Mouse (Mus musculus) liver, postnatal 0 days (tissue): ENCODE results near the gene Mpeg1. TPM values are rescaled to one million over a fixed set of nuclear protein-coding genes. Genes with fewer than 3 reads are reported as not detected.

ENCODE experiments used
- ATAC-seq: fragments of 200-750 bp; cut with Nextera tagmentation; 2 replicates; pipeline ENCODE4 v1.8.0; 2017; ENCODE audit warnings: mild to moderate bottlenecking, moderate library complexity
- DNase-seq: peaks from one replicate; pipeline ENCODE4 v3.0.0-alpha.2; 2016
- H3K27ac ChIP-seq: fragments of 300-500 bp; sonication (generic); 2 replicates; pipeline ENCODE4 v1.5.1; 2014; ENCODE audit warnings: antibody characterized with exemption, moderate library complexity, mild to moderate bottlenecking, low read depth
- H3K27me3 ChIP-seq: fragments of 300-500 bp; sonication (generic); 2 replicates; pipeline ENCODE4 v1.6.1; 2014; ENCODE audit warnings: low read length, control low read depth, mixed read lengths; ENCODE audit not compliant: insufficient read depth
- H3K36me3 ChIP-seq: fragments of 300-500 bp; sonication (generic); replicated peaks from 2 replicates; pipeline ENCODE4 v1.6.1; 2014; ENCODE audit warnings: mild to moderate bottlenecking, control low read depth, low read length, moderate library complexity, mixed read lengths; ENCODE audit not compliant: insufficient read depth
- H3K4me1 ChIP-seq: fragments of 300-500 bp; sonication (generic); 2 replicates; pipeline ENCODE4 v1.6.1; 2014; ENCODE audit warnings: antibody characterized with exemption, mild to moderate bottlenecking, control low read depth; ENCODE audit not compliant: insufficient read depth
- H3K4me2 ChIP-seq: fragments of 300-500 bp; sonication (generic); 2 replicates; pipeline ENCODE4 v1.6.1; 2014; ENCODE audit warnings: low read depth, mild to moderate bottlenecking, low read length, moderate library complexity, mixed read lengths
- H3K4me3 ChIP-seq: fragments of 300-500 bp; sonication (generic); 2 replicates; pipeline ENCODE4 v1.5.1; 2014; ENCODE audit warnings: low read depth, low read length
- H3K9ac ChIP-seq: fragments of 300-500 bp; sonication (generic); replicated peaks from 2 replicates; pipeline ENCODE4 v1.6.1; 2014; ENCODE audit warnings: mild to moderate bottlenecking, moderate library complexity
- H3K9me3 ChIP-seq: fragments of 300-500 bp; sonication (generic); 2 replicates; pipeline ENCODE4 v1.6.1; 2016; ENCODE audit warnings: mild to moderate bottlenecking, control low read depth, low read length, mixed read lengths
- CTCF ChIP-seq: sonication (generic); IDR thresholded peaks from 2 replicates; pipeline ENCODE4 v1.5.1; 2016; ENCODE audit warnings: antibody characterized with exemption, low read depth
- EP300 ChIP-seq: IDR thresholded peaks from 2 replicates; pipeline ENCODE4 v1.6.1; 2016; ENCODE audit warnings: antibody characterized with exemption, low read depth, mild to moderate bottlenecking
- polyA plus RNA-seq: library from polyadenylated mRNA; unstranded; fragments of >200 nt; fragmentation: Nextera tagmentation; extraction: Ambion mirVana; gene quantifications from 2 replicates; pipeline ENCODE4 v1.2.1, GENCODE M21; 2015

The Mpeg1 gene
- polyA plus RNA-seq, 1 experiment from 2014 or later: 3.5 TPM

- Histone ChIP-seq H3K27me3 (no peaks in the 10 kb centered on the region), H3K4me2 (no peak overlapping the region), H3K36me3 (no peaks in the 10 kb centered on the region), H3K4me1 (no peaks in the 10 kb centered on the region), H3K9me3 (no peaks in the 10 kb centered on the region), H3K9ac (no peak overlapping the region), H3K4me3 (no peak overlapping the region), H3K27ac (no peak overlapping the region)
- ATAC-seq (no peak), DNase-seq (no peak)
- no peak for TF ChIP-seq CTCF
- no peak for TF ChIP-seq EP300
These were observed 54.0 kb downstream of the Mpeg1 start for GRCm38 (mm10) chr19:12514621-12515020.

Other genes starting within 250 kb of the Mpeg1 start
- not detected in 2 replicates for gene Olfr1432, start 228.2 kb upstream of the Mpeg1 start, polyA plus RNA-seq
- not detected in 2 replicates for gene Olfr262, start 219.1 kb upstream of the Mpeg1 start, polyA plus RNA-seq
- not detected in 2 replicates for gene Olfr235, start 199.7 kb upstream of the Mpeg1 start, polyA plus RNA-seq
- not detected in 2 replicates for gene Olfr1434, start 180.9 kb upstream of the Mpeg1 start, polyA plus RNA-seq
- not detected in 2 replicates for gene Olfr1436, start 161.6 kb upstream of the Mpeg1 start, polyA plus RNA-seq
- not detected in 2 replicates for gene Olfr1437, start 135.7 kb upstream of the Mpeg1 start, polyA plus RNA-seq
- not detected in 2 replicates for gene Olfr1438-ps1, start 124.9 kb upstream of the Mpeg1 start, polyA plus RNA-seq
- gene Olfr1440, start 73.5 kb upstream of the Mpeg1 start, polyA plus RNA-seq: not detected in 2 replicates
- gene Olfr1441, start 43.3 kb upstream of the Mpeg1 start, polyA plus RNA-seq: not detected in 2 replicates
- gene Pfpl, start 32.9 kb upstream of the Mpeg1 start, polyA plus RNA-seq: not detected in 2 replicates
- gene Dtx4, start 40.7 kb downstream of the Mpeg1 start, polyA plus RNA-seq: 1.8 and 2.1 TPM in 2 replicates
- gene Fam111a, start 85.0 kb downstream of the Mpeg1 start, polyA plus RNA-seq: 14.4 and 15.4 TPM in 2 replicates
- 248 and 262 TPM in 2 replicates for gene Gm4952, start 139.2 kb downstream of the Mpeg1 start, polyA plus RNA-seq
- gene Glyat, start 172.5 kb downstream of the Mpeg1 start, polyA plus RNA-seq: 6.0 and 6.5 TPM in 2 replicates
- not detected in 2 replicates for gene Olfr1442, start 209.7 kb downstream of the Mpeg1 start, polyA plus RNA-seq
- gene Olfr1443, start 217.3 kb downstream of the Mpeg1 start, polyA plus RNA-seq: not detected in 2 replicates
- gene Keg1, start 235.0 kb downstream of the Mpeg1 start, polyA plus RNA-seq: 16.3 and 20.3 TPM in 2 replicates